Mouse (Mus musculus): Measurements from ENCODE around the gene Klf13.

The Klf13 gene

GRCm38 (mm10) chr7:63938914-63939396 is at the start of gene Klf13:
TSS of gene Klf13 (minus strand) at chr7:63938915.
- peak; percentile 95 to 97 for DNase-seq (ENCODE audit: low spot score in 2 of 2)

GRCm38 (mm10) chr7:63988391-63988790 is 49.7 kb upstream of the Klf13 start:
- DNase-seq (ENCODE audit: low spot score in 2 of 2) = no peak

GRCm38 (mm10) chr7:63986407-63987182 is 47.9 kb upstream of the Klf13 start:
- DNase-seq (ENCODE audit: low spot score in 2 of 2) = peak in 1 of 2 experiments; percentile 48

- DNase-seq (ENCODE audit: low spot score in 2 of 2) = no peak
Observed at GRCm38 (mm10) chr7:63985696-63986406, 47.1 kb upstream of the Klf13 start.

- no peak for DNase-seq (ENCODE audit: low spot score in 2 of 2)
Observed at GRCm38 (mm10) chr7:63985266-63985665, 46.6 kb upstream of the Klf13 start.

- DNase-seq (ENCODE audit: low spot score in 2 of 2) = no peak
Observed at GRCm38 (mm10) chr7:63984329-63984728, 45.6 kb upstream of the Klf13 start.

GRCm38 (mm10) chr7:63977631-63978030 is 38.9 kb upstream of the Klf13 start:
- no peak for DNase-seq (ENCODE audit: low spot score in 2 of 2)

- no peak for DNase-seq (ENCODE audit: low spot score in 2 of 2)
Observed at GRCm38 (mm10) chr7:63970986-63971385, 32.3 kb upstream of the Klf13 start.

- DNase-seq (ENCODE audit: low spot score in 2 of 2) = no peak
Observed at GRCm38 (mm10) chr7:63969941-63970340, 31.2 kb upstream of the Klf13 start.

- no peak for DNase-seq (ENCODE audit: low spot score in 2 of 2)
Observed at GRCm38 (mm10) chr7:63965635-63966418, 27.1 kb upstream of the Klf13 start.

- DNase-seq (ENCODE audit: low spot score in 2 of 2) = no peak
Observed at GRCm38 (mm10) chr7:63965135-63965534, 26.4 kb upstream of the Klf13 start.

GRCm38 (mm10) chr7:63964121-63964520 is 25.4 kb upstream of the Klf13 start:
- no peak for DNase-seq (ENCODE audit: low spot score in 2 of 2)

GRCm38 (mm10) chr7:63963632-63964031 is 24.9 kb upstream of the Klf13 start:
- no peak for DNase-seq (ENCODE audit: low spot score in 2 of 2)

GRCm38 (mm10) chr7:63957872-63958640 is 19.3 kb upstream of the Klf13 start:
- no peak for DNase-seq (ENCODE audit: low spot score in 2 of 2)

GRCm38 (mm10) chr7:63956981-63957713 is 18.4 kb upstream of the Klf13 start:
- DNase-seq (ENCODE audit: low spot score in 2 of 2) = no peak

- DNase-seq (ENCODE audit: low spot score in 2 of 2) = no peak
Observed at GRCm38 (mm10) chr7:63956138-63956823, 17.6 kb upstream of the Klf13 start.

GRCm38 (mm10) chr7:63955440-63955839 is 16.7 kb upstream of the Klf13 start:
- no peak for DNase-seq (ENCODE audit: low spot score in 2 of 2)

GRCm38 (mm10) chr7:63952077-63952898 is 13.6 kb upstream of the Klf13 start:
- DNase-seq (ENCODE audit: low spot score in 2 of 2) = no peak

GRCm38 (mm10) chr7:63950931-63951607 is 12.4 kb upstream of the Klf13 start:
- no peak for DNase-seq (ENCODE audit: low spot score in 2 of 2)

Measured in urinary bladder, postnatal 36 days (tissue).